Mouse (Mus musculus): ENCODE results near the gene Gm42906.
A peak's percentile ranks its signal among the peaks of the same experiment; 100 is the strongest.

Gm42906 gene

DNA sequence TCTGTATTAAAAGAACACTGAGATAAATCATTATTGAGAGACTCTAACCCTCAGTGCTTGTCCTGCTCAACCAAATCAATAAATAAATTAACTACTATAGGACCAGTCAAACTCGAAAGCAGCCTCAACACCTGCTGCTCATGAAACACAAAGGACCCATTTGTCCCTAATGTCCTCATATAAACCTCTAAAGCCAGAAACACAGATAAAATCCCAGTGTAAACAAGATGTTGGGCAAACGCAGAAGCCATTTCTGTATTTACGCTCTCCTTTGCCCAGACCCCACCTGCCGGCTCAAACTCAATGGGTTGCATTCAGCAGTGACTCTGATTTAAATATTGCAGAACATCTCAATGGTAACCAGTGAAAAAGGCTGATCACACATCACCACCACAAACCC, 131.7 kb downstream of the Gm42906 start:
- no peak for DNase-seq

GRCm38 (mm10) chr5:151293591-151293990, 134.4 kb downstream of the Gm42906 start:
- no peak for DNase-seq

DNA sequence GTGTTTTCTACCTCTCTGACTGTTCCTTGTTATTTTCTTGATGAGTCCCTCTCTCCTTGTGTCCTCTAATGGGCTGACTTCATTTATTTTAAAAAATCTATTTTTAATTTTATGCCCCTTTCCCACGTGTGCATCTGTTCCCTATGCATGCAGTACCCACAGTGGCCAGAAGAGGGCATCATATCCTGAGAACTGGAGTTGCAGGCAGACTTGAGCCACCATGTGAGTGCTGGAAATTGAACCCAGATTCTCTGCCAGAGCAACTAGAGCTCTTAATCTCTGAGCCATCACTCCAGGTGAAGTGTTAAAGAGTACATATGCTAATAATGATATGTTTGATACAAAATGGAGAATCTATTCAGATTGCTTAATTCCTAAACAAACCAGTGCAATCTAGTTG, 135.7 kb downstream of the Gm42906 start:
- DNase-seq: peak; percentile 36

DNA sequence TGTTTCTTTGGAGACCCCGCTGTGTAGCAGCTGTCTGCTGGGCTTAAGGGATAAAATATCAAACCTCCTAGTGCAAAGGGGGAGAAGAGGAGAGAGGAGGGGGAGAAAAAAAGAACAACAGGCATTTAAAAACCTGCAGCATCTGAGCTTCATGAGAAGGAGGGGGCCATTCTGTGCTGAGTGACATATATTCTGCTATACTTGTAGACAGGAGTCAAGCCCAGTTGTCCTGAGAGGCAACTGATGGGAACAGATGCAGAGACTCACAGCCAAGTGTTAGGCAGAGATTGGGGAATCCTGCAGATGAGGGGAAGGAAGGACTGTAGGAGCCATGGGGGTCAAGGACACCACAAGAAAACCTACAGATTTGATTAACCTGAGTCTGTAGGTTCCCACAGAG, 141.6 kb downstream of the Gm42906 start:
- DNase-seq: no peak

DNA sequence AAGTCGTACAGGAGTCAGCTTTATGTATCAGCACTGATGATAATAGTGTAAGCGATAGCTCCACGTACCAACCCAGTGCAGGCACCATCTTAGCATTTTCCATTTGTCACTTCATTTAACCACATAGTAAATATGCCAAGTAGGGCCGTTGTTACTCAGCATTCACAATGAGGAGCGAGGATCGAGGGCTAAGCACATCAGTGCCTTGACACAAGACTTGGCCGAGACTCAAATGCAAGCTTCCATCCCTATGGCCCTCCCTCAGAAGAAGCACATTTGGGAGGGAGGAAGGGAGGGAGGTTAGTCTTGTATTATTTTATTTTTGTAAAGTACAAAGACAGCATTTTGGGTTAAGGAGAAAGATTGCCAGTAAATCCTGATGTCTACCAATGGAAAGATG, 148.4 kb downstream of the Gm42906 start:
- DNase-seq: no peak

DNA sequence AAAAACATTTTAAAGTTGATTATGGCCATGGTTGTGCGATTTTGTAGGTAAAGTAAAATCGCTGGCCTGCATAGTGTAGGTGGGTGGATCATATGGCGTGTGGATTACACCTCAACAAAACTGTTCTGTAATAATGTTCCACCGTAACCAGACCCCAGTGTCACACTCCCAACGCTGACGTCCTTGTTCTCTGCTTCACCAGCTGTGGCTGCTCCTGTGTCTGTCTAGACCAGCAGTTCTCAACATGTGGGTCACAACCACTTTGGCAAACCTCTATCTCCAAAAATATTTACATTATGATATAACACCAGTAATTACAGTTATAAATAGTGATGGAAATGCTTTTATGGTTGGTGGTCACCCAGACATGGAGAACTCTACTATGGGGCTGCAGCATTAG, 150.0 kb downstream of the Gm42906 start:
- DNase-seq: no peak

DNA sequence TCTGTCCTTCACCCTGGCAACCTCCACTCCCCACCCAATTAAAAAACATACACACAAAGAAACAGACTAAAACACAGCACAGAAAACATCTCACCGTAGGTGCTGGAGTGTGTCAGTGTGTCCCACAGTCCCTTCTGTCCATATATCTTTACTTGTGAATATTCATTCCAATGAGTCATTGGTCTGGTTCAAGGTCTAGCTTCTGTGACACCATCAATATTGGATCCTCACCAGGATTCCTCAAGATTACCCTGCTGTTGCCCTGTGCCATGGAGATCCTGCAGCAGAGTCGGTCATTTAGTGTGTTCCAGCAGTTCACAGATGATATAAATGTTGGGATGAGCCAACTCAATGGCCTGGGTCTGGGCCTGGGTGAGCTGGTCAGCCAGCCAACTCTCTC, 152.0 kb downstream of the Gm42906 start:
- DNase-seq: no peak

GRCm38 (mm10) chr5:151274265-151274664, 153.7 kb downstream of the Gm42906 start:
- DNase-seq: no peak

- no peak for DNase-seq
These were observed 157.1 kb downstream of the Gm42906 start for GRCm38 (mm10) chr5:151270815-151271214.

GRCm38 (mm10) chr5:151266896-151267634, 160.9 kb downstream of the Gm42906 start:
- no peak for DNase-seq

- DNase-seq: no peak
These were observed 166.4 kb downstream of the Gm42906 start for GRCm38 (mm10) chr5:151261558-151261957.

GRCm38 (mm10) chr5:151252213-151252612, 175.8 kb downstream of the Gm42906 start:
- DNase-seq: no peak

- DNase-seq: no peak
These were observed 176.3 kb downstream of the Gm42906 start for GRCm38 (mm10) chr5:151251656-151252055.

DNA sequence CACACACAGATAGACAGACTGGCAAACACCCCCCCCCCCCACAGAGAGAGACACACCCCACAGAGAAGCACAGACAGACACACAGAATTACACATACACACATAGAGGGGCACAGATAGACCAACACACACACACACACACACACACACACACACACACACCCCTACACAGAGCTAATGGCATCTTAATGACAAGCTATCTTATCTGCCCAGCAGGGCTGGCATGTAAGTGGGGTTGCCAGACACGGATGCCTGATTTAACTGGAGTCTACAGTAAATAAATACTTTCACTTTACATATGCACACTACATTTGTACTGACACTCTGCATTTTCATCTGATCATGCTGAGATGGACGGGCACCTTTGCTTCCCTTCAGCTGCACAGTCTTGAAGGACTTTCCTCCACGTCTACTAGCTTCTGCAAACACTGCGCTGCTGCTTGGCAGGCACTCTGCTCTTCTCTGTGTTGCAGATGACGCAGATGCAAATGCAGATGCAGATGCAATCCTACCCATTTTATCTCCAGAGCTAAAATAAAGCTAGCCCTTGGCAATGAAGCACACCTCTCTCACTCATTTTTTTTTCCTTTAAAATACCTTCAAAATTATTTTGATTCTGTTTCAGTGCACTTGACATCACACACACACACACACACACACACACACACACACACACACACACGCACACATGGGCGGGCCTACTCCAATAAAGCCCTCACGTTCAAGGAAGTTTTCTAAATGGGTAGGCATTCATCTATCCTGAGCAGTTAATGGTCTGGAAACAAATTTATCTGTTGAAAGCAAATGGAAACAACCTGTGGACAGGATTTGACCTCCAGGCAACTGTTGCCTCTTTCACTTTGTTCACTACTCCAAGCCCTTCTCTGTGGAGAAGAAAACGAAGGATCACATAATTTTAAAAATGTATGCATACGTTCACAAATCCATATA, 179.0 kb downstream of the Gm42906 start:
- DNase-seq: no peak

DNA sequence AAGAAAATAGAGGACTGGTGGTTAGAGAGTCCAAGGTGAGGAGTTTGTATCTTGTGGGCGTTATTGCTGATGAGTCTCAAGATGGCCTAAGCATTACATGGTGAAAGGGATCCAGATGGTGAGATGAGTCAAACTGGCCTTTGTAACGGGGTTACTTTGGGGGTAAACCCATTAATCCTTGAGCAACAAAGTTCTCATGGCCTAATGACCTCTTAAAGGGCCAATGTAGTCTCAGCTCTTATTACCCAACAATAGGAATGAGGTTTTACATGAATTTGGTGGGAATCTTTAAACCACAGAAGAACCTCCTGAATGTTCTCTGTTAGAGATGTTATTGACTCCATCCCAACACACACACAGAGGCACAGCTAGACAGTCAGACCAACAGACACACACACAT, 179.9 kb downstream of the Gm42906 start:
- DNase-seq: no peak

GRCm38 (mm10) chr5:151247115-151247875, 180.7 kb downstream of the Gm42906 start:
- peak; percentile 39 for DNase-seq

GRCm38 (mm10) chr5:151246287-151246686, 181.7 kb downstream of the Gm42906 start:
- no peak for DNase-seq

DNA sequence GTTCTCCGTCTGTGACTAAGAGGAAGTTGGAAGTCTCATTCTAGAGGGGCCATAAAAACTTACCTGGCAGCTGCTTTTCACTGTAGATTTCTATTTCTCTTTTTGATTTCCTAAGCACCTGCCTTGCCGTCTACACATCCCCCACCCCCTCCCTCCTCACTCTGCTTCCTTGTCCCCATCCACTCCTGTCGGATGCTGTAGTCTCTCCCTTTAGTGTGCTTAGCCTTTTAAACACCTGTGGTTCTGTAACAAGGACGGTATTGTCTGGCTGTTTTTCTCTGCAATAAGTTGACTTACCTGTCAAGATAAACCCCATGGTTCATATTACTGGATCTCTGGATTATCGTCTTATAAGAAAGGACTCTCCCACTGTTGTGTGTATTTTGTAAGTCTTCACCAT, 182.4 kb downstream of the Gm42906 start:
- DNase-seq: no peak

- DNase-seq: no peak
These were observed 189.2 kb downstream of the Gm42906 start for GRCm38 (mm10) chr5:151238730-151239129.

GRCm38 (mm10) chr5:151236411-151236810, 191.6 kb downstream of the Gm42906 start:
- DNase-seq: no peak

GRCm38 (mm10) chr5:151233400-151234031, 194.4 kb downstream of the Gm42906 start, which contains the start of gene Stard13:
TSS of gene Stard13 (minus strand) at chr5:151233836.
- DNase-seq: peak; percentile 68

DNA sequence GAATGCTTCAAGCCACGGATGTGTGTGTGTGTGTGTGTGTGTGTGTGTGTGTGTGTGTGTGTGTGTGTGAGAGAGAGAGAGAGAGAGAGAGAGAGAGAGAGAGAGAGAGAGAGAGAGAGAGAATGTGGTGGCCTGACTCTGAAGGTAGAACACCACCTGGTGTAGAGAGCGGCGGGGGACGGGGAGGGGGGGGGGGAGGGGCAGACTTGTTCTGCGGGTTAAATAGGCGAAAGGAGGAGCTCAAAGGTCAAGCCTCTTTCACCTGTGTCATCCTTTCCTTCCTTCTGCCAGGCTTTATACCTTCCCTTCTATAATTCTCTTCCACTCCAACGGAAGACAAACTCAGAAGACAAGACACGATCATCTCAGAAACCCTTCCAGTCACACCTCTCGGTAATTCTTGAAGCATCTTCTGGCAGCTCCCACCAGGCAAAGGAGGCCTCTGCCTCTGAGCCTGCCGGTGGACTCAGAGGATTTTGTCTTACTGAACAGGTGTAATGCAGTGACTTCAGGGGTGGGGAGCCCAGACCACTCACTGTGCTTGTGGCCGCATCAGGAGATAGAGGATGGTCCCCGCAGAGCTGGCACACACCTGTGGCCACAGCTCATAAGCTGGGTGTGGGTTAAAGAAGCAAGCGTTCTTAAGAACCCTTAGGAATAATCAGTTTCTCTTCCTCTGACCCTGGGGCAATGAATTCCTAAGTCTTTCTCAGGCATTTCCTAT, 195.2 kb downstream of the Gm42906 start:
- DNase-seq: no peak

Measured in lung, postnatal 36 days (tissue).